8 mouse cellular contexts compared by ENCODE assay signal in the genomic region with DNA sequence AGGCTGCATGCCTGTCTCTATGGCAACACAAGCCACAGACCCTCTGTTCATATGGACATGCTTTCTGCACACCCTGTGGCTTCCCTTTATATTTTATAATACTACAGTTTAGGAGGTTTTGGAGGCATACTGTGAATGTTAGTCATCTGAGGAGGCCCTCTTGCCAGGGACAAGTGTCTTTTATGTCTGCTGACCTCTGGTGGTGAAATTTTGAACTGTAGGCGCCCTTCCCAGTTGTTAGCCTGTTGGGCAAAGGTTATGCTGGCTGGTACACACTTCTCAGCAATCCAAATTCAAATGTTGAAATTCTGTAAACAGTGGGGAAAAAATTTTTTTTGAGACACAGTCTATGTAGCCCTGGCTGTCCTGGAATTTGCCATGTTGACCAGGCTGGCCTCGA. TPM values are rescaled to one million over a fixed set of nuclear protein-coding genes. Genes with fewer than 3 reads are reported as not detected.
DNase-seq lines count a peak whose midpoint lies in the region; ATAC-seq lines count a peak whose summit lies in the region.

No protein-coding gene starts in this region.

- H3K36me3 ChIP-seq in midbrain, embryonic 10.5 days = peaks cover 8% of the 10 kb centered on the region; the same call in 1 of the 2 replicates
- no peaks in the 10 kb centered on the region for H3K36me3 ChIP-seq in midbrain, embryonic 16.5 days (ENCODE audit: control insufficient read depth, insufficient read depth, low read length)
- H3K36me3 ChIP-seq in intestine, embryonic 14.5 days (ENCODE audit: control insufficient read depth, insufficient read depth, low read length) = 0 out of 2 replicates have a peak, but pooled peaks cover 4% of the 10 kb centered on the region
- H3K36me3 ChIP-seq in splenic B cell, adult 2 months (ENCODE audit: control insufficient read depth, insufficient read depth, low read length, poor library complexity, severe bottlenecking) = no peaks in the 10 kb centered on the region

- 45% methylated on average over 2 of the region's 2 CpGs for WGBS in midbrain, embryonic 10.5 days
- WGBS in midbrain, embryonic 16.5 days = 46% methylated on average over 2 of the region's 2 CpGs
- 46% methylated on average over 2 of the region's 2 CpGs for WGBS in intestine, embryonic 14.5 days

- H3K9me3 ChIP-seq in midbrain, embryonic 10.5 days (replicated peaks) = no peaks in the 10 kb centered on the region
- no peaks in the 10 kb centered on the region for H3K9me3 ChIP-seq in midbrain, embryonic 16.5 days (replicated peaks; ENCODE audit: control insufficient read depth, low read length, poor library complexity, severe bottlenecking)
- H3K9me3 ChIP-seq in intestine, embryonic 14.5 days (ENCODE audit: control insufficient read depth, low read length) = no peaks in the 10 kb centered on the region

- H3K27me3 ChIP-seq in midbrain, embryonic 10.5 days (ENCODE audit: low read depth, poor library complexity, severe bottlenecking) = no peaks in the 10 kb centered on the region
- H3K27me3 ChIP-seq in midbrain, embryonic 16.5 days (ENCODE audit: control insufficient read depth, insufficient read depth, low read depth, low read length) = no peaks in the 10 kb centered on the region
- no peaks in the 10 kb centered on the region for H3K27me3 ChIP-seq in intestine, embryonic 14.5 days (replicated peaks; ENCODE audit: control insufficient read depth, insufficient read depth, low read length)
- no peaks in the 10 kb centered on the region for H3K27me3 ChIP-seq in splenic B cell, adult 2 months (ENCODE audit: control insufficient read depth, insufficient read depth, low read length, poor library complexity, severe bottlenecking)

- intact Hi-C loops in left cerebral cortex, postnatal 25 days (cut with DNase I) = no loop called here

- peak; percentile 81 for DNase-seq in midbrain, embryonic 10.5 days (ENCODE audit: low spot score)
- peak; percentile 82 to 85 for DNase-seq in cerebellum, adult 18-20 months
- peak; percentile 38 to 76 for DNase-seq in frontal cortex, postnatal 10 days (ENCODE audit: low spot score in 2 of 2)
- DNase-seq in intestine, embryonic 14.5 days (ENCODE audit: low spot score) = peak; percentile 98
- DNase-seq in left cerebral cortex, postnatal 25 days (ENCODE audit: low spot score in 2 of 2) = peak; percentile 77 to 85
- DNase-seq in splenic B cell, adult 2 months (ENCODE audit: low read depth, low spot score) = peak; percentile 85

- no peak overlapping the region for H3K27ac ChIP-seq in midbrain, embryonic 10.5 days (replicated peaks)
- no peak overlapping the region for H3K27ac ChIP-seq in midbrain, embryonic 16.5 days (ENCODE audit: low read length)
- no peak overlapping the region for H3K27ac ChIP-seq in intestine, embryonic 14.5 days (ENCODE audit: low read depth)

- no peak overlapping the region for H3K4me3 ChIP-seq in midbrain, embryonic 10.5 days
- no peak overlapping the region for H3K4me3 ChIP-seq in midbrain, embryonic 16.5 days (ENCODE audit: low read depth, low read length)
- H3K4me3 ChIP-seq in intestine, embryonic 14.5 days (ENCODE audit: low read depth, low read length) = no peak overlapping the region

- H3K9ac ChIP-seq in midbrain, embryonic 16.5 days (ENCODE audit: low read depth, low read length) = no peak overlapping the region
- H3K9ac ChIP-seq in intestine, embryonic 14.5 days (ENCODE audit: low read length) = no peak overlapping the region

- no peak for ATAC-seq in midbrain, embryonic 16.5 days
- ATAC-seq in intestine, embryonic 14.5 days (replicated peaks; ENCODE audit: low FRiP score, low TSS enrichment, low read depth) = 0 out of 2 replicates have a peak, but pooled peaks have one; percentile 18
- peak; percentile 73 for ATAC-seq in monocyte, adult 5-6 weeks (replicated peaks; ENCODE audit: insufficient number of reproducible peaks, low FRiP score, low TSS enrichment, poor library complexity, severe bottlenecking)

- H3K4me2 ChIP-seq in midbrain, embryonic 16.5 days (ENCODE audit: low read length) = no peak overlapping the region
- no peak overlapping the region for H3K4me2 ChIP-seq in intestine, embryonic 14.5 days (ENCODE audit: low read length)

- peaks cover 9% of the 10 kb centered on the region for H3K4me1 ChIP-seq in midbrain, embryonic 10.5 days
- H3K4me1 ChIP-seq in midbrain, embryonic 16.5 days (ENCODE audit: control insufficient read depth, insufficient read depth, low read length) = no peaks in the 10 kb centered on the region
- no peaks in the 10 kb centered on the region for H3K4me1 ChIP-seq in intestine, embryonic 14.5 days (replicated peaks; ENCODE audit: control insufficient read depth, insufficient read depth, low read length)

RNA-seq across cellular contexts. Expression of gene Amhr2, which starts 2.7 kb away (rescaled TPM):
- polyA plus RNA-seq in midbrain, embryonic 10.5 days (2016; fragmentation: Nextera tagmentation; extraction: Ambion mirVana) = 0.10 and 0.50 TPM in 2 replicates
- polyA plus RNA-seq in midbrain, embryonic 16.5 days (2015; fragmentation: Nextera tagmentation; extraction: Ambion mirVana) = 0.15 and 0.26 TPM in 2 replicates
- 0.81 and 0.97 TPM in 2 replicates for polyA plus RNA-seq in intestine, embryonic 14.5 days (2014; fragmentation: Nextera tagmentation; extraction: Ambion mirVana)
- 1 to 10 TPM in 1 of 2 experiments, under 1 TPM in 1; 0.62 to 2.4 TPM for total RNA-seq in left cerebral cortex, postnatal 25 days (2021)
- total RNA-seq in monocyte, adult 5-6 weeks (2017) = 0.86 TPM in 1 of 3 replicates, not detected in the others

RNA-seq across cellular contexts. Expression of gene Prr13, which starts 16.3 kb away (rescaled TPM):
- polyA plus RNA-seq in midbrain, embryonic 10.5 days (2016; fragmentation: Nextera tagmentation; extraction: Ambion mirVana) = 75.7 and 82.3 TPM in 2 replicates
- polyA plus RNA-seq in midbrain, embryonic 16.5 days (2015; fragmentation: Nextera tagmentation; extraction: Ambion mirVana) = 106 and 109 TPM in 2 replicates
- polyA plus RNA-seq in intestine, embryonic 14.5 days (2014; fragmentation: Nextera tagmentation; extraction: Ambion mirVana) = 132 and 141 TPM in 2 replicates
- total RNA-seq in left cerebral cortex, postnatal 25 days (2021) = 10 to 100 TPM; 35.8 to 42.0 TPM
- total RNA-seq in monocyte, adult 5-6 weeks (2017) = 233 to 280 TPM (median 259 TPM) in 3 replicates

RNA-seq across cellular contexts. Expression of gene Pcbp2, which starts 27.8 kb away (rescaled TPM):
- polyA plus RNA-seq in midbrain, embryonic 10.5 days (2016; fragmentation: Nextera tagmentation; extraction: Ambion mirVana) = 194 and 201 TPM in 2 replicates
- polyA plus RNA-seq in midbrain, embryonic 16.5 days (2015; fragmentation: Nextera tagmentation; extraction: Ambion mirVana) = 105 and 121 TPM in 2 replicates
- 275 and 289 TPM in 2 replicates for polyA plus RNA-seq in intestine, embryonic 14.5 days (2014; fragmentation: Nextera tagmentation; extraction: Ambion mirVana)
- total RNA-seq in left cerebral cortex, postnatal 25 days (2021) = 100 to 1,000 TPM; 464 to 469 TPM
- total RNA-seq in monocyte, adult 5-6 weeks (2017) = 106 to 183 TPM (median 119 TPM) in 3 replicates

RNA-seq across cellular contexts. Expression of gene Sp1, which starts 36.5 kb away (rescaled TPM):
- 7.9 and 8.9 TPM in 2 replicates for polyA plus RNA-seq in midbrain, embryonic 10.5 days (2016; fragmentation: Nextera tagmentation; extraction: Ambion mirVana)
- polyA plus RNA-seq in midbrain, embryonic 16.5 days (2015; fragmentation: Nextera tagmentation; extraction: Ambion mirVana) = 3.1 and 3.5 TPM in 2 replicates
- polyA plus RNA-seq in intestine, embryonic 14.5 days (2014; fragmentation: Nextera tagmentation; extraction: Ambion mirVana) = 14.4 and 15.8 TPM in 2 replicates
- 10 to 100 TPM; 24.3 to 27.0 TPM for total RNA-seq in left cerebral cortex, postnatal 25 days (2021)
- total RNA-seq in monocyte, adult 5-6 weeks (2017) = 66.1 to 99.7 TPM (median 74.8 TPM) in 3 replicates
